Mouse (Mus musculus) right cerebral cortex, postnatal 25 days (tissue): ENCODE measurements around the gene Rapgef1.
A peak's percentile ranks its signal among the peaks of the same experiment; 100 is the strongest.
"Not testable (repeated sequence)": the region's sequence is repeated elsewhere in the genome, so short reads cannot be mapped to it uniquely, and the experiment has no call there.

Source experiments
- DNase-seq: peaks from one replicate; pipeline ENCODE4 v3.0.0; 2022

Gene Rapgef1

DNA sequence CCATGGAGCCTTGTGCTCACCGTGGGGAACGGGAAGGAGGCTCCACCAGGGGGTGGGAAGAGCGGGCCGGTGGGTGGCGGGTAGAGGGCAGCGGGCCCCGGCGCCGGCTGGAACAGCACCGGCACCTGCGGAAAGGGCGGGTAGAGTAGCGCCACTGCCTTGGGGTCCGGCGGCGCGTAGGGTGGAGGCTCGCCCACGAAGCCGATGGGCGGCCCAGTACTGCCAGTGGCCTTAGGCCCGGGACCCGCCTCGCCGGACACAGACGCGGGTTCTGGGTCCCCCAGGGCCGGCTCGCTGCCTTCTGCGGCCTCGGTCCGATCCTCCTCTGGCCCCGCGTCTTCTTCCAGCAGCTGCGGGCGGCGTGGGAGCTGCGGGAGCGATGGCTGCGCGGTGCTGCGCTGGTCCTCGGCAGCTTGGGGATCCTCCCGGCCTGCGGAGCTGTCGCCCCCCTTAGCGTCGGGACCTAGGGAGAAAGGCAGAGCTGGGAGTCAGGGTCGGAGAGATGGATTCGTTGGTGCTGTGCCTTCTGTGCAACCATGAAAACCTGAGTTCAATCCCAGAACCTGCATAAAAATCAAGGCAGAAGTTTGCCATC lies 127.8 kb downstream of the Rapgef1 start:
- peak; percentile 37 for DNase-seq

DNA sequence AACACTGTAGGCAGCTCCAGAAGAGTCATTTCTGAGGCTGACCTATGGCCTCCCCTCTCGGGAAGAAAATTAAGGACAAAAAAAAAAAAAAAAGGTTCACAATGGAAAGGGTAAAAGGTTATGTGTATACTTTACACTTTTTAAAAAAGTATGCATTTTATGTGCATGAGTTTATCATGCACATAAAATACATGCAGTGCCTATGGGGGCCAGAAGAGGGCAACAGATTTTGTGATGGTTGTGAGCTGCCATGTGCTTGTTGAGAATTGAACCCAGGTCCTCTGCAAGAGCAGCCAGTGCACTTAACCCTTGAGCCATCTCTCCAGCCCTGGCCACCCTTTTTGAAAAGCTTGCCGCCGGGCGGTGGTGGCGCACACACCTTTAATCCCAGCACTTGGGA lies 128.3 kb downstream of the Rapgef1 start:
- no peak for DNase-seq

DNA sequence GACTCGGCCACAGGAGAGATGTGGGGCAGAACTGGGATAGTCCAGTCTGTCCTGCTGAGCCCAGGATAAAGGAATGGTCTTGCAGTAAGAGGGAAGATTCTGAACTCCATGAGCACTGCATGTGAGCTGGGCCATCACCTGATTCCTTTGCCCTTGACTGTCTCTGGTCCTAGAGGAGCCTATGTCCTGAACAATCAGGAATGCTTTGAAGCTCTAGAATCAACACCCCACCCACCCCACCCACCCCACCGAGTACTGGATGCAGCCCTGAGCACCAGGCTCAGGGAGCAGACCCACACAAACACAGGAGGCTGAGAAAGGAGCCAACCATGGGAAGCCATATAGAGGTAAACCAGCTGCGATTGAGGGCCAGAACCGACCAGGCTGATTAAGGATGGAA lies 129.0 kb downstream of the Rapgef1 start:
- no peak for DNase-seq

DNA sequence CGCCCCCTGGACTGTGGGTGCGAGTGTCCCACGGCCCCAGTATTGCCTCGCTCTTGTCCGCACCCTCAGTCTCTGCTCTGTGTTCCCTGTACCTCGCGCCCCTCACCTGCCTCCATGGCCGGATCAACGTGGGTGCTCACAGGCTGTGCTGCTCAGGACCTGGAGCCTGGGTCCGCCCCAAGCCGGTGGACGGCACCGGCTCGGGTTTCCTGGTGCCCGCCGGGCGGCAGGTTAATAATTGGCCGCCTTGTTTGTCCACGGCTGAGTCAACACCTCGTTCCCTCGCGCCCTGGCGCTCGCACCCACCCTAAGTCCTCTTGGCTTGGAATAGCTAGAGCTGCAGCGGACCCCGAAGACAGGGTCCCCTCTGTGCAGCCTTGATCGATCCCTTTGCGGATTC lies 132.0 kb downstream of the Rapgef1 start, which contains the start of gene Gm13420:
Gm13420 (minus strand) TSS at position 189 of the 400 bp plus-strand sequence.
- DNase-seq, result no peak

DNA sequence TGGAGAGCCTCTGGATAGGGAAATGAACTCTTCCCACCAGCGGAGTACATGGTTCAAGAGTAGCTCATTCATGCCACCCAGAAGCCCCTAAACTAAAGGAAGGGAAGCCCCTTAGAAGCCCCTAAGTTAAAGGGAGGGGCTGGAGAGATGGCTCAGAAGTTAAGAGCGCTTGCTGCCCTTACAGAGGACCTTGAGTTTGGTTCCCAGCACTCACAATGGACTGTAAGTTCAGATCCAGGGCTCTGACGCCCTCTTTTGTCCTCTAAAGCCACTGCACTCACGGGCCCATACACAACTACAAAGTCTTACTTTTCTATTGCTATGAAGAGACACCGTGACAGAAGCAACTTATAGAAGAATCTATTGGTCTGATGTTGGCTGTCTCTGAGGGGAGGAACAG lies 132.9 kb downstream of the Rapgef1 start:
- DNase-seq, result no peak

DNA sequence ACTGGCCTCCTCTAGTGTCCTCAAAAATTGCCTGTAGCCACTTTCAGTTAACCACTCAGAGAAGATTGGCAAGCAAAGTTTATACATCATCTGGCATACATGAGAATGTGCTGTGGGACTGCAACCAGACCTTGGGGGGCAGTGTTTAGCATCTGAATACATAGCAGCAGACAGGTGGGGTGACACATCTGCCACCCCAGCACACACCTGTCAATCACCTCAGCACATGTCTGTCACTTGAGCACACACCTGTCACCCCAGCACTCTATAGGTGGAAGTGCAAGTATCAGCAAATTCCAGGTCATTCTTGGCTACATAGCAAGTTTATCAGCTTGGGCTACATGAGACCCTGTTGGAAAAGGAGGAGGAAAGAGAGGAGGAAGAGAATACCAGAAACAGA lies 136.2 kb downstream of the Rapgef1 start:
- no peak for DNase-seq

DNA sequence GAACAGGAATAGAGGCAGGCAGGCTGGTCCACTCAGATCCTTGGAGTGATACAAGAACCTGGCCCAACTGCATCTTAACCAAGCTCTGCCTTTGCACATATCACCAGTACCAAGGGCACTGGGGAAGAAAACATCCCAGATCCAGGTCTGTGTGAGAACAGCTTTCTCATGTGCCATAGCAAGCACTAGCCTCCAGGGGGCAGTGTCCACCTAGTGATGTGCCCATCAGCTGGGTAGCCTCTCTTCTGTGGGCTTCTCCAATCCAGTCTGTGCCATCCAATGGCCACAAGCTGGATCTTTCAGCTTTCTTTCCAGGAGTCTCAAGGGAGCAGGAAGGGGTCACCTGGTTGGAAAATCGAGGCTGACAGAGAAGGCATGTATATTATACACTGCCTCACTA lies 145.3 kb downstream of the Rapgef1 start:
- DNase-seq, result peak; percentile 20

DNA sequence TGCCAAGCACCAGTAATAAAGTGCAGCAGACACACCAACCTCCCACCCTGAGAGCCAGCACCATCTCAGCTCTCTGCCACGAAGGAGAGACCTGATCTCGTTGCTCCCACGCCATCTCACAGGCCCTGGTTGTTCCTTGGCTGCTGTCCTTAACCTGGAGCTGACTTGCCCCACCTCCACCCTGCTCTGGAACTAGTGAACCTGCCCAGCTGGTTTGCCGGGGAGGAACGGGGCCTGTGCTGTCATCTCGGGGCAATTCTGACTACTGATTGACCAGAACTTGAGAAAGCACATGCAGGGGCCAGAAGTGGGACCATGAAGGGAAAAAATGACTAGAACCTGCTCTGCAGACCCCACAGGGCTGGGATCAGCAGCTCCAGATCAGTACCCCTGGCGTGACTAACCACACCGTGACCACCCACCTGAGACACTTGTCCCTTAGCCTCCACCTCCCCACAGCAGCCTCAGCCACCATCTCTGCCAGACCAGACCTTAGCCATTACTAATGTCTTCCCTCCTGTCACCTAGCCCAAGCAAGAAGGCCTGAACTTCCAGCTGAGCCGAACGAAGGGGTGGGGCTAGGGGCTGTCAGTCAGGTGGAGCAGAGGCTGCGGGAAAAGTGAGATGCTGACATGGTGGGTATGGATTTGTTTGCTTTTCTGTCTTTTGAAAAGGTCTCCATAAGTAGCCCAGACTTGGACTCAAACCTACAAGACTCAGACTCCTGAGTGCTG lies 148.6 kb downstream of the Rapgef1 start:
- no peak for DNase-seq

DNA sequence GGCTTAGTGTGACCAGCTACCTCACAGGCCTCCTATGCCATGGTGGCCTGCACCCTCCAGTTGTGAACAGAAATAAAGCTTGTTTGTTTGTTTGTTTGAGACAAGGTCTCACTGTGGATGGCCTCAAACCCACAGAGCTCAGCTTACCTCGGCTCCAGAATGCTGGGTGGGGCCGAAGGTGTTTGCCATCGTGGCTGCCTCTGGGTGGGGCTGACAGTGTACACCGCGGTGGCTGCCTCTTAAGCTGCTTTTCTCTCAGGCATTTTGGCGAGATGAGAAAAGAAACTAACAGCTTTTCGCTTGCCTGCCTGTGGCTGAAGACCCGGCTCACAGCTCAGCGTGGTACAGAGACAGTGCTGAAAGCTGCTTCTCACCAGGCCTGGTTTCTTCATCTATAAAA lies 149.4 kb downstream of the Rapgef1 start:
- DNase-seq, result no peak

DNA sequence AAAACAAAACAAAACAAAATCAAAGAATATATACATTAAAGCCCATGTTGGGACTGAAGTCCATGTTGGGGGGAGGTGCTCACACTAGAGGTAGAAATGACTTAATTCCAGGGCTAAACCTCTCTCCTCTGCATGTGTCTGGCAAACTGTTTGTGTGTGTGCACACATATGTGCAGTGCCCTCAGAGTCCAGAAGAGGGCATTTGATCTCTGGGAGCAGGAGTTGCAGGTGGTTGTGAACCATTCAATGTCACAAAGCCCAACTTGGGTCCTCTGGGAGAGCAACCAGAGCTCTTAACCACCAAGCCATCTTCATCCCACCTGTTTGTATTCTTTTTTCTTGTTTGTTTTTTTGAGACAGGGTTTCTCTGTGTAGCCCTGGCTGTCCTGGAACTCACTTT lies 150.6 kb downstream of the Rapgef1 start:
- DNase-seq, result no peak

DNA sequence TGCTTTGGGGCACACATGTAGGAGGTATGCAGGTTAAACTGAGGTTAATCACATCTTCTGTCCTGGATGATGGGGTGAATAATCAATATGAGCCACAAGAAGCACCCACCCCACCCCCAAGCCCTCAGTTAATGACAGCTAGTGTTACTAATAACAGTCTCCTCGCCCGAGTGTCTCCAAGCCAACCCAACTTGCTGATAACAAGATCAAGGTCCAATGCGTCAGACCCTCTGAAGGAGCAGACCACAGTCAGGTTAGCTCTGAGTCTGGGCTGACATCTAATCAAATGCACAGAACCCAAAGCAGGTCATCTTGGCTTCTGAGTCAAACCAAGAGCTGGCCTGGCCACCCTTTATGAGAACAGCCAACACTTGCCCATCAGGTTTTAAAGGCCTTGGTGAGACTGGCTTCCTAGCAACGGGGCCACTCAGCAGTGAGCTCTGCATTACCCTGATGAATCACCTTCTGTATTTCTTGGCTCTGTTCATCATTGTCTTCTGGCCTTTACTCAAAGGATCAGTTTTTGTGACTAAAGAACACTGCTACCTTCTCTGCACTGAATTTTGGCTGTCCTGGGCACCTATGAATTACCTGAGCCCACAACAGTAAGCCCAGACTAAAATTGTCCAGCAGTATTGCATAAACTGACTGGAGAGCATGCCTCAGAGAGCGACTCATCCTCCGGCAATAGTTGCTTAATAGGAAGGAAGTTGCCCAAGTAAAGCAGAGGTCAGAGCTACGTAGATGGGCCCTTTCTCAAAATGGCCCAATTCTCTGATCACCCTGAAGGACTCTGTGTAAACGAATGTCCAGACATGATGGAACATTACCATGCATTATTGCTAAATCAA lies 152.3 kb downstream of the Rapgef1 start:
- DNase-seq, result no peak

DNA sequence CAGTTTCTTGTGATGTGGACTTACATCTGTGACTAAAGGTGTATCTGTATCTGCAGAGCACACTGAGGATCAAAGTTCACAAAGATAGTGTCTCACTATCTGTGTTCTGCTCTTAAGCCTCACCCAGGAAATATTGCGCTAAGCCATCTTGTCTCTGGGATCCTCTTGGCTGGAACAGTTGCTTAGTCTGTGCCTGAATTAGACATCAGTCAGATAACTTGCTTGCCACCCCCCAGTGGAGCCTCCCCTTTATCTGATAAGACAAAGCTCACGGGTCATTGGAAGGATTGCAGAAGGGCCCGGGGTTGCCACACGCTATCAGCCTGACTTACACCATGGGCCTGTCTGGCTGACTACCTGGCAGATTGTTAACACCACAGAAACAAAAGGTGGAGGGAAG lies 153.8 kb downstream of the Rapgef1 start:
- DNase-seq, result no peak

DNA sequence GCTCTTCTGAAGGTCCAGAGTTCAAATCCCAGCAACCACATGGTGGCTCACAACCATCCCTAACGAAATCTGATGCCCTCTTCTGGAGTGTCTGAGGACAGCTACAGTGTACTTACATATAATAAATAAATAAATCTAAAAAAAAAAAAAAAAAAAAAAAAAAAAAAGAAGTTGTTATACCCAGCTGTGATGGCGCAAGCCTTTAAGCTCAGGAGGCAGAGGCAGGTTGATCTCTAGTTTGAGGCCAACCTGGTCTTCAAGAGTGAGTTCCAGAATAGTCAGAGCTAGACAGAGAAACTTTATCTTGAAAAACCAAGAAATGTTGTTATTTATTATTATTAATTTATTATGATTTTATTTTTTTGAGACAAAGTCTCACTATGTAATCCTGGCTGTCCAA lies 161.7 kb downstream of the Rapgef1 start:
- DNase-seq, result not testable (repeated sequence)

DNA sequence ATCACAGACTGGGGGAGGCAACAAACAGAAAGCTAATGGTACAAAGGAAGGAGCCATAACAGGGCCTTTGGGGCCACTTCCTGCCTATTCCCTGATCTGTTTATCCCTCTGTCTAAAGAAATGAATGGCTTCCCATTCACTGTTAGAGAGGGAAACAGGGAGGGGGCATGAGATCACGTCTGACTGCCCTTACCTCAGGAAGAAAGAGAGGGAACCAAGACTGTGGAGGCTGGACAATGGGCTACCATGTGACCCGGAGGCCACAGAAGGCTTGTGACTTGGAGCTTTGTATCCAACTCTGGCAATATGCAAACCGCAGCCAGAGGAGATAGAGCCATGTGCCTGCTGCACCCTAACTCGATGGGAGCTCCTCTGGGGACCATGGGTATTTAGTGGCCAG lies 164.8 kb downstream of the Rapgef1 start:
- DNase-seq, result no peak

DNA sequence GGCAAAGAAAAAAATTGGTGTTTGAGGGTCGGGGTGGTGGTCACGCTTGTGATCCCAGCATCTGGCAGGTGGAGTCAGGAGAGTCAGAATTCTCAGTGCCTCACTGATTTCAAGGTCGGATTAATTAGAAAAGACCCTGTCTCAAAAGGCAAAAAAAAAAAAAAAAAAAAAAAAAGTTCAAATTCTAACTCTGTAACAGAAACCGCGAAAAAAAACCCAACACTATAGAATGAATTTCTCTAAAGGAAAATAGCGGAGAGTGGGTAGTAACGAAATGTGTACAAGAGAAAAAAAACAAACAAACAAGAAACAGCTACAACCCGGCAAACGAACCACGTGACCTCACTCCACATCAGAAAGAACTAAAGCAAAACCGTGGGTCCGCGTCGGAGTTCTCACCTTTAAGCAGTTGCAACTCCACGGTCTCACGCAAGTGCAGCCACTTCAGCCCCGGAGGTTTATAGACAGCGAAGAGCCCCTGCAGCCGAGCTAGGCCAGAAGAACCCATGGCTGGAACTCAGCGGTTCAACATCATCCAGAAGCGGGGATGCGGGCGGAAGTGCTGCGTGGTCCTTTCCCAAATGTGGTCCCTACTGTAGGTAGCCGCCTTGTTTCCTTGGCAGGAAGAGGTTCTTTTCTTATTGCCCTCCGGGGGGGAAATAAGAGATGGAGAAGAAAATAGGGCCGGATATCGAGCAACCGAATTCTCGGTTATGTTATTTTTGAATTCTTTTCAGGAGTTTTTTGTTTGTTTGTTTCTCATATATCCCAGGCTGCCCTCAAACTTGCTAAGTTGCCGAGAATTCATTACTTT lies 167.8 kb downstream of the Rapgef1 start, which contains the start of gene Coq4:
Coq4 (plus strand) TSS at position 390 of the 814 bp plus-strand sequence.
- peak; percentile 87 for DNase-seq

DNA sequence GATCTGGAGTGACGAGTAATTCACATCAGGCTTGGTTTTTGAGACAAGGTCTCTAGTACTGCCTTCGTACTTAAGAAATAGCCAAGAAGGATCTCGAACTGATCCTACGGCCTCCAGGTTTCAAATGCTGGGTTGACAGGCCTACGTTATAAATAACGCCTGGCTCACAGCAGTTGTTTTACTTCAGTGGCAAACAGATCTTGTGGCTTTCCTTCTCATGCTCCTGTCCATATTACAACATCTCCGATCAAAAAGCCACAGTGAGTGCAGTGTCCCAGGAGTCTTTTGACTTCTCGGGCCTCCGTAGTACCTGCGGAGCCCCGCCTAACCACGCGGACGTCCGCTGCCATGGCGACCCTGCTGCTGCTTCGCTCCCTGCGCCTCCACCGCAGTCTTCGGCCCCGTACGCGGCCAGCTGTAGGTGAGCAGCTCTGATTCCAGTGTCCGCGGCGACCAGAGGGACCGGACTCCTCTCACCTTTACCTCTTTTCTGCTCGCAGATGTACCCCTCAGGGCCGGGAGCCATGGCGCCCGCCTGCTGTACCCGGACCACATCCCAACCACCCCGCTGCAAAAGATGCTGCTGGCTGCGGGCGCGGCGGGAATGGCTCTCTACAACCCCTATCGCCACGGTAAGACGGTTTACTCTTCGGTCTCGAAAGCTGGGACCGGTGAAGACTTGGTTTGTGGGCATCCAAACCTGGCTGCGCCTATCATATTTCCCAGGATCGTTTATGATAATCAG lies 168.6 kb downstream of the Rapgef1 start, which contains the start of gene Trub2:
Trub2 (minus strand) TSS at position 566 of the 745 bp plus-strand sequence.
- peak; percentile 90 for DNase-seq
